Mouse (Mus musculus): Measurements from ENCODE around the gene Mical2.

DNA sequence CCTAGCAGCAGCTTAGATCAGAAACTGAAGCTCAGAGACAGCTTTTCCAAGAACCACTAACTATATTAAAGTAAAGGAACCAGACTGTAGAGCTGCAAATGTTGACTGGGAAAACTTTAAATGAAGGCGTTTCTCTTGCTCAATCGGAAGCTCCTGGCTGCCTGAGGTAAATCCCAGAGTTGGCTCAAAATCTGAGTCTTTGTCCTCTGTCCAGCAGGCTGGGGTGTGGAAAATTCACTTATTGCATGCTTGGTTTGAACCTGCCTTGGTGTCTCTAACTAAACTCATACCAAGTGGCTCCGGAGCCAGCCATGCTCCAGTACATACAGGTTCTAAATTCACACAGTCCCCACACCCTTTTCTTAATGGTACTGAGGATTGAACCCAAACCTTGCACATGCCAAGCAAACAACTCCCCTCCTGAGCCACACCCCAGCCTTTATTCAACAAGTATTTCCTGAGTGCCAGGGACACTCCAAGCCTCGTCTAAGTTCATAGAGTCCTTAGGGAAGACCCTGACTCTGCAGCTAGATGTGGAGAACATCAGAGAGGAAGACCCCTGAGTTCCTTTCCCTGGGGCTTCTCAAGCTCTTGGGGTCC, 20.3 kb downstream of the Mical2 start:
- no peak for TF ChIP-seq CTCF (conservative IDR thresholded peaks at IDR 0.05; ENCODE audit: low read length)
- no peak for TF ChIP-seq NANOG (IDR thresholded peaks at IDR 0.05; ENCODE audit: borderline replicate concordance, low read length)

All from E14TG2a.4 (cell line).